Mouse (Mus musculus): ENCODE measurements around the gene Mia2.
"Not testable (repeated sequence)": the region's sequence is repeated elsewhere in the genome, so short reads cannot be mapped to it uniquely, and the experiment has no call there.

The Mia2 gene

DNA sequence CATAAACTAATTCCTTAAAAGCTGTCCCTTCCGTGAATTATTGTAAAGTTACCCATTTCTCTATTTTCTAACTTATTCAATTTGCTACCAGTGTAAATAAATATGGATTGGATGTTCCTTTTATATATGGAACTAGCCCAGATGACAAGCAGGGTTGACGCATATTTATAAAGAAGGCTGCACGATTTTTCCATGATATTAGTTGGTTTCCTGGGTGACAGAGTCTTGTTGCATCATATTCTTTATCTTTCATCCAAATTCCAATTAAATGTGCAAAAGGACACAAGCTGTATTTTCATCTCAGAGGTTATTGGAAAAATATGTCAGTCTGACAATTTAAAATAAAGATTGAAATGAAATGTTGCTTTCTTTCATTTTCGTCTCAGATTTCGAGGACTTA is 142.8 kb downstream of the Mia2 start:
- DNase-seq (ENCODE audit: low spot score in 2 of 2): no peak

DNA sequence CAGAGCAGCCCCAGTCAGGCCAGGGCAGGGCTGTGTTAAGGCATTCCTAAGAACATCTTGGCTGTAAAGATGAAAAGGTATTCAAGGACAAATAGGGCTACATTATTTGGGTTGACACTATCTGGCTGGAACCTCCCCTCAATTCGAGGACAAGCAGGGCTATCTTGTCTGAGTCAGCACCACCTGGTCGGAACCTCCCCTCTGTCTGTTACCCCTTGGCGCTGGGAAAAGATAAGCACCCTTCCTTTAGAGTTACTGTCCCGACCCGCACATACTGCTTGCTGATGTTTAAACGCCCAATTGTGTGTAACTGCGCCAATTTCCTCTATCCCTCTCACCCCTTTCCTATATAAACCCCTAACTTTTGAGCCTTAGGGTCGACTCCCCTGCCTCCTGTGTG is 145.4 kb downstream of the Mia2 start:
- not testable (repeated sequence) for DNase-seq (ENCODE audit: low spot score in 2 of 2)

Measured in urinary bladder, postnatal 36 days (tissue).